Mouse (Mus musculus): ENCODE measurements at regions not wholly inside any gene's neighbourhood (a gene's known extent, or its start where the extent isn't known, plus 50 kb on each side); places are given as distances from the start of the nearest gene placed in this dataset.
"Not testable (repeated sequence)": the region's sequence is repeated elsewhere in the genome, so short reads cannot be mapped to it uniquely, and the experiment has no call there.

DNA sequence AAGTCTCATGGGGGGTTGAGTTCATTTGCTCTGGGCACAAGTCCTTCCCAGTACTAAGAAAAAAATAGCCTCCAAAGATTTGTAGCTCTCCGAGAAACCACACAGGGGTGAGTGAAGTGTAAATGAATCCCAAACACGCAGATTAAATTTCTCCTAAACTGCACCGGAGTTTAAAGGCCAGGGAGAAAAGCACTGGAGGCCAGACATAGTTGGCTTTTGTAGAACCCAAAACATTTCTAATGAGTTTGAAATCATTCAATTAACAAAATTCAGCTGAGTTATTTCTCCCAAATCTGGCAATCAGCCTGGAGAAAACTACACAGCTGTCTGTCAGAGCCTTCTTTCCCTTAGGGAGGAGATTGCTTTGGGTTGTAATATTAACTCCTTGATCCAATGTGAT lies 166.2 kb upstream of the Cdkn3 start:
- no peak for DNase-seq (ENCODE audit: low spot score)

GRCm38 (mm10) chr14:46591753-46592359 lies 168.5 kb upstream of the Cdkn3 start:
- no peak for DNase-seq (ENCODE audit: low spot score)

DNA sequence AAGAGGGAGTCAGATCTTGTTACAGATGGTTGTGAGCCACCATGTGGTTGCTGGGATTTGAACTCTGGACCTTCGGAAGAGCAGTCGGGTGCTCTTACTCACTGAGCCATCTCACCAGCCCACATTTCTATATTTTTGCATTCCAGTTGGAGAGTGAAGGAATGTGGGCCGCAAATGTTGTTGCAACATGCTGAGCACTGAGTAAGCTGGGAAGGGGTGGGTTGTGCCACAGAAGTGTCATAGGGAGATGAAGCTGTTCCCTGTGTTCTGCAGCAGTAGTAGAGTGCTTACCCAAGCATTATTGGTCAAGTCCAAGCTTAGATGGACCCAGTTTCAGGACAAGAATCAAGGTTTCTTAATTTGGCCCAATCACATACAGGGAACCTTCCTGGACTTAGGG lies 169.1 kb upstream of the Cdkn3 start:
- no peak for DNase-seq (ENCODE audit: low spot score)

DNA sequence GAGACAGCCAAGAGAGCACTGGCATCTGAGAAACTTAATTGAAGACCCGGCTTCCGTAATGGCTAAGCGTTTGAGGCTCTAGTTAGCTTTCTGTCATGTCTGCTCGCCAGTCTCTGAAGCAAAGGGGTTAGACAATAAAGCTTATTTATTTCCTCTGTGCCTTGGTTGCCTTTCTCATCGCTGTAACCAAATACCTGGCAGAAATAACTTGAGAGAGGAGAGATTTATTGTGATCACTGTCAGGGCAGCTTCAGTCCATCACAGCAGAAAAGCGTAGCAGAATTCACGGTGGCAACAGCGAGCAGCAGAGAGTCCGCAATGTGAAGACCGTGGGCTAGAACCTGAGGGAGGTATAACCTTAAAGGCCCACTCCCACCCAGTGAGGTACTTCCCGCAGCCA lies 174.2 kb upstream of the Cdkn3 start:
- no peak for DNase-seq (ENCODE audit: low spot score)

GRCm38 (mm10) chr14:46578051-46579000 lies 182.0 kb upstream of the Cdkn3 start:
- no peak for DNase-seq (ENCODE audit: low spot score)

DNA sequence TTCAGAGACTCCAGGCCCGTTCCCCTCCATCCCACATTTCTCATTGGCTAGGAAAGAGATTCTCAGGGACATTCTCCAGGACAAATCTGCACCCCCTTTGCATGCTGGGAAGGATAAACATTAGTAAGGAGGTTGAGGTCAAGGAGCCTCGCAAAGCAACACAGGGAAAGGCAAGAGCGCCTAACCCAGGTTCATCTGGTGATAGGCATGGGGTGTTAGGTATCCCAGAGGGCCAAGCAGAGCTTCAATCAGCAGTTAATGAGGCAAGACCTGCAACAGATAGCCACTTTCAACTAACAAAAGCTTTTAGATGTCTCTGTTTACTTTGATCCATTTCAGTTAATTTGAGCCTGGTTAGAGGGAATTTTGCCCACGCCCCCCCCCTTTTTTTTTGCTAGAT lies 184.5 kb upstream of the Cdkn3 start:
- DNase-seq (ENCODE audit: low spot score): peak; percentile 49

DNA sequence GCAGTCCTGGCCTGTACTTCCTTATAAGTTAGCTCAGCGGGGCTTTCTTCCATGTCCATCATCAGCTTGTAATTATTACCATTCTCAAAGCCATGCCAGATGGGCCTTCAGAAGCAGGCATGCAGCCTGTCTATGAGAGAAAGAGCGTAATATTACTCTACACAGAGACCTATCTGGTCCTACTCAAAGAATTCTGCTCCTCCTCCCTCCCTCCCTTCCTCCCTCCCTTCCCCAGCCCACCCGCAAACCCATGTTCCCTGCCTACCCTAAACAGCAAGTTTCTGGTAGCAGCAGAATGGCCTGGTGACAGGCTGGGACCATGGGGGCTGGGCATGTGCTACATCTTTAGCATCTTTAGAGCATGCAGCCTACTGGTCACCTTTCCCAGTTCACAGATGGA lies 184.9 kb upstream of the Cdkn3 start:
- peak; percentile 46 for DNase-seq (ENCODE audit: low spot score)

- DNase-seq (ENCODE audit: low spot score): peak; percentile 17
These were observed 182.9 kb upstream of the Bmp4 start for GRCm38 (mm10) chr14:46573401-46573800.

GRCm38 (mm10) chr14:46572972-46573371 lies 182.5 kb upstream of the Bmp4 start:
- not testable (repeated sequence) for DNase-seq (ENCODE audit: low spot score)

GRCm38 (mm10) chr14:46571841-46572240 lies 181.4 kb upstream of the Bmp4 start:
- DNase-seq (ENCODE audit: low spot score): no peak

GRCm38 (mm10) chr14:46569273-46569672 lies 178.8 kb upstream of the Bmp4 start:
- DNase-seq (ENCODE audit: low spot score): no peak

- DNase-seq (ENCODE audit: low spot score): peak; percentile 59
These were observed 176.9 kb upstream of the Bmp4 start for GRCm38 (mm10) chr14:46567411-46567780.

DNA sequence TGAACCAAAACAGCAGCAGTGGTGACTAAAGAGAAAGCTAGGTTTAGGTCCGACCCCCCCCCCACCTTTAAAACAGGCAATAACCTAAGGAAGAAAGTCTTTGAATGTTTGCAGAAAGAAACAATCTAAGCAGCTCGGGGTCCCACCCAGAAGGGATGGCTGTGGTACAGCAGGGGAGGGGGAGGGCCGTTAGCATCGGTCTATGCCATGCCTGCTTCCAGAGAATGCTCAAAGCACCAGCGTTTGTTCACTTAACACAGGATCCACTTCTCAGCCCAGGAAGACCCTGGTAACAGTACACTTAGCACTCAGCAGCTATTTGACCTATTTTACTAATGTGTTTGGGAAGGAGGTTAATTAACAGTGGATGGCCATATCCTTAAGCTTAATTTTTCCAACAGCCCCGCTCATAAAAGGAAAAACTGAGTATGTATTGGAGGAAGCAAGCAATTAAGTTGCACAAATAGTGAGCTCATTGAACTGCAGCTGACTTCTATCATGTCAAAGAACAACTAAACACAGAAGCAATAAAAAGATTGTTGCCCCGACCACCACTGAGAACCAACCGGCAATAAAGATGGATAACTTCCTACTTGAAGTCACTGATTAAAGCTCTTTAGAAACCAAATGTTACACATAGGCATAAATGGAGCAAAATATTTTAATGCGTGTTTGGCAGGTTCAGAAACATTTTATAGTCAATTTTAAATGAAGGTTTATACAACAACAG lies 176.4 kb upstream of the Bmp4 start:
- DNase-seq (ENCODE audit: low spot score): peak; percentile 37

DNA sequence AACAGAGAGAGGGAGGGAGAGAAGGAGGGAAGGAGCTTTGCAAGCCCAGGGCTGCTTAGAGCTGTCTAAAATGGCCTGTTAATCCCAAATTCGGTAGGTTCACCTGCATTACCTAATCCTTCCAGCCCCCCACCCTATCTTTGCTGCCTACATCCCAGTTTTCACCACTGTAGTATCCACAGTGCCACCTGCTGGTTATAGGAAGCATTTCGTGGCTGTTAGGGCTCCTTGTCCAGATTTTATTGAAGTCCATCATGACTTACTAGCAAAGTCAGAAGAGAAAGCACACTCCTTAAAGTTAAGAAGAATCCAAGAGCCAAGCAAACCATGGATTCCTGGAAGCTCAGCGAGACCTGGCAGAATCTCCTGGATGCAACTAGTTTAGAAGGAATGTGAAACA lies 174.5 kb upstream of the Bmp4 start:
- DNase-seq (ENCODE audit: low spot score): peak; percentile 85

GRCm38 (mm10) chr14:46562016-46562415 lies 171.5 kb upstream of the Bmp4 start:
- no peak for DNase-seq (ENCODE audit: low spot score)

DNA sequence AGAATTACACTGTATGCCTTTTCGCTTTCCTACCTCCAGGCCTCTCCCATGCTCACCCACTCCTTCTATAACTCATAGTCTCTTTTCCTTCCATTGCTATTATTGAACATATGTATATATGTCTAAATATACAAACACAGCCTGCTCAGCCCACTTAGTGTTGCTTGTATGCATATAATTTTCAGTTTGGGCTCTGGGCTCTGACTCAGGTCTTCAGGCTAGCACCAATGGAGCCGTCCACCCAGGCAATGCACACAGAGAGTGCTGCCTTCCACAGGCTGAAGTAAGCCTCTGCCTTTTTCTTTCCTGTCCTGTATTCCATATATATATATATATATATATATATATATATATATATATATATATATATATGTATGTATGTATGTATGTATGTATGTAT lies 162.8 kb upstream of the Bmp4 start:
- no peak for DNase-seq (ENCODE audit: low spot score)

DNA sequence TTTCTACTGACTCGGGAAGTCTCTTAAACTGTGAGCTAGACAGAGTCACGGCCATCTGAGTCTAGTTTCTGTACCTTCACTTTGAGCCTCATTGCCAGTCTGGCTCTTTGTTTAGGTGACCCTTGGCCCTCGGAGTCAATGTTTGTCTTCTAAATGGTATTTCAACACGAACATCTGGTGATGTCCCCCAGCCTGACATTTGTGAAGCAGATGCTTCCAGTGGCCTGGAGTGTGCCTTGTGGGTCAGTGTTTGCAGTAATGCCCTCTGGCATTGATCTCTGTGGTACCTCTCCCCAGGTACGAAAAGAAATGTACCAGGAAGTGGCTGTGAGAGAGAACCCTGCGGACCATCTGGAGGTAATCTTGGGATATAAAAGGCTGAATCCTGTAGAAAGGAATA lies 155.7 kb upstream of the Bmp4 start:
- peak; percentile 73 for DNase-seq (ENCODE audit: low spot score)

DNA sequence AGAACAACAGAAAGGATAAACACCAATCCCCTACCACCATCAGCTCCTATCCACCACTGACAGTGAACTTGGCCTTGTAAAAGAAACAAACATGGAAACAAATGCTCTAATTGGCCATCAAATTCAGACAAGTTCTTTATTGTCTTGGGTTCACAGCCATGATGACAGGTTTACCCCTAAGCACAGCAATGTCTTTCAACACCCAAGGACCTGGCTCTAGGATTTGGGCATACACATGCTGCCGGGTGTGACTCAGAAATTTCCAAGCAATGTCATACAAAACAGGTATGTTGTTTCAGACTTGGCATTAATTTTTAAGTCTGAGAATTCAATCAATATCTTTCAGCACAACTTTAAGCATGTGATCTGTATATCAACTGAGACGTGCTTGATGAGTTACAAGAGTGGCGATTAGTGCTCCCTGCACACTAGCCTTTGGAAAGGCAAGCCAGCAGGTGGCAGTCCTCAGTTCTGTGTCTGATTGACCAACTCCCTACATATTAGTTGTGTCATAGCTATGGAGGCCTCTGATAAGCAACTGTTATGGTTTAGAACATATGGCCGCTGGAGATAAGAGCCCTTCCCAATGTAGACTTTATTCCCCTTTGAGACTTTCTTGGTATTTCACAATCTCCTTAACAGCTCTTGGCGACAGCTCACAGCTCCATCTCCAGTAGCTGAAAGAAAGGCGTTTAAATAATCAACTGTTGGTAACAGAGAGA lies 149.2 kb upstream of the Bmp4 start:
- peak; percentile 37 for DNase-seq (ENCODE audit: low spot score)

- DNase-seq (ENCODE audit: low spot score): no peak
These were observed 145.7 kb upstream of the Bmp4 start for GRCm38 (mm10) chr14:46536002-46536762.

GRCm38 (mm10) chr14:46532697-46533096 lies 142.2 kb upstream of the Bmp4 start:
- no peak for DNase-seq (ENCODE audit: low spot score)

GRCm38 (mm10) chr14:46530452-46530851 lies 140.0 kb upstream of the Bmp4 start:
- DNase-seq (ENCODE audit: low spot score): no peak

Measured in embryo, embryonic 10 days (tissue).